Mouse (Mus musculus) limb, embryonic 14.5 days (tissue): ENCODE measurements around the gene Zfyve27. TPM values are rescaled to one million over a fixed set of nuclear protein-coding genes. Genes with fewer than 3 reads are reported as not detected.

Experiments
- ATAC-seq: fragments of 200-750 bp; cut with Nextera tagmentation; 2 replicates; pipeline ENCODE4 v1.8.0; 2017; ENCODE audit warnings: low read depth, moderate number of reproducible peaks, moderate TSS enrichment; ENCODE audit not compliant: low FRiP score
- DNase-seq: peaks from one replicate; pipeline ENCODE4 v3.0.0-alpha.2; 2015; ENCODE audit warnings: low spot score
- H3K27ac ChIP-seq: fragments of 300-500 bp; sonication (generic); replicated peaks from 2 replicates; pipeline ENCODE4 v1.5.1; 2014; ENCODE audit warnings: low read depth, mild to moderate bottlenecking, low read length, moderate library complexity, mixed read lengths
- H3K27me3 ChIP-seq: fragments of 300-500 bp; sonication (generic); 2 replicates; pipeline ENCODE4 v1.6.1; 2014; ENCODE audit warnings: low read length, mixed read lengths; ENCODE audit not compliant: control insufficient read depth, insufficient read depth
- H3K36me3 ChIP-seq: fragments of 300-500 bp; sonication (generic); 2 replicates; pipeline ENCODE4 v1.6.1; 2014; ENCODE audit warnings: mild to moderate bottlenecking, low read length, moderate library complexity, mixed read lengths; ENCODE audit not compliant: control insufficient read depth, insufficient read depth
- H3K4me1 ChIP-seq: fragments of 300-500 bp; sonication (generic); 2 replicates; pipeline ENCODE4 v1.6.1; 2014; ENCODE audit warnings: antibody characterized with exemption, low read length, mixed read lengths; ENCODE audit not compliant: control insufficient read depth, insufficient read depth
- H3K4me2 ChIP-seq: fragments of 300-500 bp; sonication (generic); replicated peaks from 2 replicates; pipeline ENCODE4 v1.6.1; 2014; ENCODE audit warnings: low read depth, mild to moderate bottlenecking, low read length, moderate library complexity; ENCODE audit not compliant: severe bottlenecking
- H3K4me3 ChIP-seq: fragments of 300-500 bp; sonication (generic); replicated peaks from 2 replicates; pipeline ENCODE4 v1.5.1; 2014; ENCODE audit warnings: low read length
- H3K9ac ChIP-seq: fragments of 300-500 bp; sonication (generic); 2 replicates; pipeline ENCODE4 v1.6.1; 2014; ENCODE audit warnings: mild to moderate bottlenecking, low read depth, low read length, moderate library complexity; ENCODE audit not compliant: severe bottlenecking
- H3K9me3 ChIP-seq: fragments of 300-500 bp; sonication (generic); 2 replicates; pipeline ENCODE4 v1.6.1; 2016; ENCODE audit warnings: low read length; ENCODE audit not compliant: control insufficient read depth
- POLR2A ChIP-seq: fragments of 200-500 bp; IDR thresholded peaks from 2 replicates; pipeline ENCODE4 v1.8.0; 2012; ENCODE audit warnings: inconsistent platforms, mild to moderate bottlenecking, moderate library complexity, borderline replicate concordance; ENCODE audit not compliant: insufficient read depth, insufficient read length; ENCODE audit errors: extremely low read depth
- WGBS: fragments of 180-500 bp; shearing (Covaris S2); extraction: QIAGEN DNeasy Blood & Tissue Kit; methylation state at CpG from one replicate; pipeline ENCODE4 v1.1.7; 2014; 5-methylcytosine and 5-hydroxymethylcytosine counted together
- polyA plus RNA-seq, 2 experiments: library from polyadenylated mRNA; depleted of rRNA in 1 of 2; stranded (reverse) in 1 of 2; unstranded in 1 of 2; fragments of >200 nt; fragmentation: Nextera tagmentation in 1 of 2; extraction: Ambion mirVana in 1 of 2; gene quantifications; 2 replicates each; pipeline versions ENCODE4 v1.2.1 to v1.2.3; 2012 to 2014

Zfyve27 gene
- 47.4 and 58.6 TPM in 2 replicates for polyA plus RNA-seq (2012; rRNA removed)
- 13.1 and 16.5 TPM in 2 replicates for polyA plus RNA-seq (2014; fragmentation: Nextera tagmentation; extraction: Ambion mirVana)

GRCm38 (mm10) chr19:42163764-42164163 lies at the start of gene Zfyve27:
Gene Zfyve27 (plus strand): TSS chr19:42163951.
- H3K36me3 ChIP-seq = no peaks in the 10 kb centered on the region
- H3K4me1 ChIP-seq = no peaks in the 10 kb centered on the region
- 68% methylated on average over 5 of the region's 5 CpGs for WGBS
- no peaks in the 10 kb centered on the region for H3K9me3 ChIP-seq
- no peak within 1 kb of the TSS for H3K9ac ChIP-seq
- no peak for DNase-seq
- no peak within 1 kb of the TSS for H3K4me2 ChIP-seq
- no peak within 1 kb of the TSS for H3K27ac ChIP-seq
- TF ChIP-seq POLR2A = no peak
- no peak within 1 kb of the TSS for H3K4me3 ChIP-seq
- no peak for ATAC-seq
- no peaks in the 10 kb centered on the region for H3K27me3 ChIP-seq

GRCm38 (mm10) chr19:42115783-42116335 lies 47.9 kb upstream of the Zfyve27 start:
- no peak overlapping the region for H3K9ac ChIP-seq
- no peak overlapping the region for H3K4me2 ChIP-seq
- DNase-seq (no peak), ATAC-seq (no peak)
- H3K4me3 ChIP-seq = no peak overlapping the region
- H3K9me3 ChIP-seq = no peaks in the 10 kb centered on the region
- peaks cover 78% of the 10 kb centered on the region for H3K36me3 ChIP-seq
- H3K27ac ChIP-seq = no peak overlapping the region
- no peaks in the 10 kb centered on the region for H3K27me3 ChIP-seq
- WGBS = 91% methylated on average over 4 of the region's 4 CpGs
- no peak for TF ChIP-seq POLR2A
- no peaks in the 10 kb centered on the region for H3K4me1 ChIP-seq

- DNase-seq (no peak), ATAC-seq (no peak)
- H3K9ac ChIP-seq = no peak overlapping the region
- WGBS = 94% methylated on average over 9 of the region's 9 CpGs
- no peak overlapping the region for H3K27ac ChIP-seq
- no peaks in the 10 kb centered on the region for H3K27me3 ChIP-seq
- no peaks in the 10 kb centered on the region for H3K9me3 ChIP-seq
- no peak overlapping the region for H3K4me2 ChIP-seq
- H3K36me3 ChIP-seq = peaks cover 92% of the 10 kb centered on the region
- H3K4me3 ChIP-seq = no peak overlapping the region
- no peak for TF ChIP-seq POLR2A
- no peaks in the 10 kb centered on the region for H3K4me1 ChIP-seq
Observed at GRCm38 (mm10) chr19:42118142-42118541, 45.6 kb upstream of the Zfyve27 start.

GRCm38 (mm10) chr19:42118596-42118995 lies 45.2 kb upstream of the Zfyve27 start:
- H3K9ac ChIP-seq = no peak overlapping the region
- H3K9me3 ChIP-seq = no peaks in the 10 kb centered on the region
- no peak for DNase-seq
- H3K4me2 ChIP-seq = no peak overlapping the region
- no peak for TF ChIP-seq POLR2A
- H3K27me3 ChIP-seq = no peaks in the 10 kb centered on the region
- 85% methylated on average over 5 of the region's 5 CpGs for WGBS
- no peaks in the 10 kb centered on the region for H3K4me1 ChIP-seq
- H3K27ac ChIP-seq = no peak overlapping the region
- no peak overlapping the region for H3K4me3 ChIP-seq
- peaks cover 92% of the 10 kb centered on the region for H3K36me3 ChIP-seq
- ATAC-seq = no peak

- no peak for ATAC-seq
- Histone ChIP-seq H3K36me3 (peaks cover 95% of the 10 kb centered on the region), H3K27me3 (no peaks in the 10 kb centered on the region), H3K4me2 (no peak overlapping the region), H3K9me3 (no peaks in the 10 kb centered on the region), H3K4me1 (no peaks in the 10 kb centered on the region), H3K4me3 (no peak overlapping the region), H3K9ac (no peak overlapping the region), H3K27ac (no peak overlapping the region)
- no peak for TF ChIP-seq POLR2A
- DNase-seq = no peak
- WGBS = 86% methylated on average over 8 of the region's 8 CpGs
Observed at GRCm38 (mm10) chr19:42120451-42120850, 43.3 kb upstream of the Zfyve27 start.
